Mouse (Mus musculus): Measurements from ENCODE around the gene Bex6.

Bex6 gene

GRCm38 (mm10) chr16:32179333-32179901 lies at the start of gene Bex6:
Bex6 (plus strand) TSS chr16:32179823.
- in situ Hi-C loops (cut with MboI, MseI), result no loop called here

DNA sequence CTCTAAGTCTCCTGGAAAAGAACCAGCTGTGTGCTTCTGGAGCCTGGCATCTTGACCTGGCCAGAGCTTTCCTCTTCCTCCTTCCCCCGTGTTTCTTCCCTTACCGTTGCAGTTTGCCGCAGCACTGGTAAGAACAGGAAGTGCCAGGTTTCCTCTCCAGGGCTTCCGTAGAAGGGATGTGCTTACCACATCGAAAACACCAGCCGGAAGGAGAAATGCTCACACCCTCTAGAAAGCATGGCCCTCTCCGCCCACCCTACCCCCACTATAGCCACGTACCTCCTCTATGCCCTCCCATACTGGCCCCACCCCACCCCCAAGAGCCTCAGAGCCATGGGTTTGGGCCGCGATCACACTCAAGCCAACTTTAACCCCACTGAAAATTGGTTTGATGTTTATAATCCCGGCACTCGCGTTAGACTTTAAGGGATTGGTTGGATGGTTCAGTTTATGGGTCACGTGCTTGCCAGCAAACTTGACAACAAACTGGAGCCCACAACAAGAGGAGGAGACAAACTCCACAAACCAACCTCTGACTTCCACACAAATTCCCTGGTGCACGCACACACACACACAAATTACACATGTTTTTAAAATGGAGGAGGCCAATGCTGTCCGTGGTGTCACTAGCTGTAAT lies 49.3 kb upstream of the Bex6 start:
- in situ Hi-C loops (cut with MboI, MseI), result no loop called here

DNA sequence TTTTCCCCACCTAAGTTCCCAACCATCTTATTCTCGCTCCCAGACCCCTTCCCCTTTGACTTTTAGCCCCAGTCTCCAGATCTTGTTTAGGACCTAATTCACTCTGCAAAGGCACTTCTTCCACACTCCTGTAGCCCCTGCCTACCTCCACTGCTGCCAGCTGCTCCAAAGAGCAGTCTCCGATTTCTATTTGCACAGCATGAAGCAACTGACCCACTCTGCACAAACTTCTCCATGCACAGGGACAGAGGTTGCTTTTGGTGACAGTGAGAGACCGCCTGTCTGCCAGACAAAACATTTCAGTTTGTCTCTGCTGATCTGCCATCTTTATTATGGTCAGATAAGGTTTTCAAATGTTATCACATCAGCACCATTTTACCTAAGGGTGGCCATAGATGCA lies 46.5 kb upstream of the Bex6 start:
- in situ Hi-C loops (cut with MboI, MseI), result no loop called here

DNA sequence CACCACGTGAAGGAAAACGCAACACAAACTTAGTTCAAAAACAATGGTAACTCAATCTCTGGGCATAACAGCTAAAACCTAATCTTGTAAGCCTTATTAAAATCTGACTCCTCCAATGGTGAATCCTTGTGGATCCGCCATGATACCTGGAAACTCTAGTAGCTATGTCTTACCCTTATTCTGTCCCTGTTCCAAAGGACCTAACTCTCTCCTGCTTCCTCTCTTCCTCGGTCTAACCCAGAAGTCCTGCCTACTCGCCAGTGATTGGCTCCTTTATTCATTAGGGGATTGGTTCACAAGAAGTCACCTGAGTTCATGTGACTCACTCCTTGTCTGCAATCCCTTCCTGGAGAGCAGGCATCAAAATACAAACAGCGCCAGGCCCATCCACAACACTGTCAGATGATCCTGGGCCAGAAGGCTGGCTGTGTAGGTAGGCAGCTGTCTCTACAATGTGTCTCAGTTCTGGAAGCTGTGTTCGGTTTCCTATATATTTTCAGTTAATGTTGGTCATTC lies 43.7 kb upstream of the Bex6 start:
- in situ Hi-C loops (cut with MboI, MseI), result no loop called here

DNA sequence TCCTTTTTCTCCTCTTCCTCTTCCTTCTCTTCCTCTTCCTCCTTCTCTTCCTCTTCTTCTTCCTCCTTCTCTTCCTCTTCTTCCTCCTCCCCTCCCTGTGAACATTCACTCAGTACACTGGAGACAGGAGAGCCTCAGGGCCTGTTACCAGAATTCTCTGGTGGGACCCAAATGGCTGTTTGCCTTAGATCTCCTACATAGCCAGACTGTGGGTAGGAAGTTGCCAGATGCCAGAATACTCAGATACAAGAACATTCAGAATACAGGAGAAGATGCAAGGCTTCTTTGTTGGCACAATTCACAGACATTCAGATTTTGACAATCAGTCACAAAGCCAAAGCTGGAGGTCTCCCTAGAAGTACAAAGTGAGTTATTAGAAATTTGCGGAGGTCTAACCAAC lies 40.7 kb upstream of the Bex6 start:
- in situ Hi-C loops (cut with MboI, MseI), result no loop called here

- in situ Hi-C loops (cut with MboI, MseI), result no loop called here
Measured at GRCm38 (mm10) chr16:32143766-32144165, 35.9 kb upstream of the Bex6 start.

- in situ Hi-C loops (cut with MboI, MseI), result no loop called here
Measured at GRCm38 (mm10) chr16:32144592-32144991, 35.0 kb upstream of the Bex6 start.

GRCm38 (mm10) chr16:32147589-32148207 lies 31.9 kb upstream of the Bex6 start:
- in situ Hi-C loops (cut with MboI, MseI), result no loop called here

- in situ Hi-C loops (cut with MboI, MseI), result no loop called here
Measured at GRCm38 (mm10) chr16:32153976-32154375, 25.6 kb upstream of the Bex6 start.

DNA sequence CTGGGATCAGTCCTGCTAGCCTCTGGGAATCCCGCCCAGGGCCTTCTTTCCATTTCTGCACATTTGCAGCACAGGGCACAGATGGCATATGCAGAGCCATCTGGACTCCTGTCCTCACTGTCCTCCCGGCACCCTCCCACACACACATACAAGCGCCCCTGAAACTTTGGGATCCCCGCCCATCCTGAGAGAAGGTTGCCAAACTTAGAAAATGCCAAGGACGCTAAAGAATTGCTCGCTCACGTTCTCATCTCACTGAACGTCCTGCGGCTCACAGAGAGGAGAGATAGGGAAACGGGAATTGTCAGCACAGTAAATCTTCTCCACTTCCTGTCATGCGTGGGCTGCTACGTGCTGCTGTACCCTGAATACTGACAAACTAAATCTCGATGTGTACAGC lies 25.2 kb upstream of the Bex6 start:
- in situ Hi-C loops (cut with MboI, MseI), result no loop called here

DNA sequence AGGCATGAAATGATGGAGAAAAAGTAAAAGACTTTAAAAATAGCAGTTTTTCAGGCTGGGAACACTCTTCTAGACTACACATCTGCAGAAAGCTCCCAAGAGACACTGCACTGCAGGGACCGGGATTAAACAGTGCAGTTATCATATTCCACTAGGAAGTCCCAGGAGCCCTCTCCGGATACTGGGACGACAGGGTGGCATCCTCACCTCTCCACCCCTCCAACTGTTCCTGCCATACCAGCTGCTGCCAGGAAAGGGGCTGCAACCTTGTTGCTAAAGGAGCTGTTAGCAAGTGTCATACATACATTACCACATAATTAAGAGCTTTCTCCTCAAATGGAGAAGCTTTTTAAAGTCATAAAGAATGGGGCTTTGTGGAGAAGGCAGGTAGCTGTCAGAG lies 22.9 kb upstream of the Bex6 start:
- in situ Hi-C loops (cut with MboI, MseI), result no loop called here

DNA sequence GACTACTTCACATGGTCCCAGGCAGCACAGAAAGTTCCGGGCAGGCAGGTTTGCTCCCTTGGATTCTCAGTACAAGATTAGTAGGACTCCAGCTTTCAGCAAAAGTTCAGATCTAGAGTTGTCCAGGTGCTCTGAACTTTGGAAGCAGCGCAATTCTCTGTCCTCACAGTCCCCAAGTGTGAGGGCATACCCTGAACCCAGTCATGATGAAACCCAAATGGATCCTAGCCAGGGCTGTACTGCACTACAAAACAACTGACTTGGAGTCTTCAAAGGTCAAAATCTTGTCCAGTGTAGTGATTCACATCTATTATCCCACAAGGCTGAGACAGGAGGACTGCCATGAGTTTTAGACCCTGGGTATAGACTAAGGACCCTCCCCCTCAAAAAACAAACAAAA lies 22.3 kb upstream of the Bex6 start:
- in situ Hi-C loops (cut with MboI, MseI), result no loop called here

GRCm38 (mm10) chr16:32158966-32159365 lies 20.7 kb upstream of the Bex6 start:
- in situ Hi-C loops (cut with MboI, MseI), result no loop called here

GRCm38 (mm10) chr16:32160742-32161323 lies 18.8 kb upstream of the Bex6 start:
- in situ Hi-C loops (cut with MboI, MseI), result loop anchor here (5.0 kb wide), 1 partner anchor 49 kb away; no protein-coding TSS in a partner anchor

DNA sequence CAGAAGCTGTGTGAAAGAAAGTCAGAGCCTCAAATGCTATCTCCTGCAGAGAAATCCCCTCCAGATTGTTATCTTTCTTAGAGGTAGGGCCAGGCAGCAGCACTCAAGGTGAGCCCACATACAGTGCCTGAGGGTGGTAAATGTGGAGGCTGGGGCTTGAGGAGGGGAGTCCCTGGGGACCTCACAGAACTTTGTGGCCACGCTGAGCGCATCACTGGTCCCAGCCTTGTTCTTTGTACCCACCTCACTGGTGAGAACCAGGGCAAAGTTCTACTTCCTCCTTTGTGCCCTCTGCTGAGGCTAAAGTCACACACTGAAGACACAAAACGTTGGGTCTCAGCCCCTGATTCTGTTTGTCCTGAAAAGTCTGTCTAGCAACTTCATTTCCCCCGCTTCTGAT lies 16.2 kb upstream of the Bex6 start:
- in situ Hi-C loops (cut with MboI, MseI), result loop anchor here (5.0 kb wide), 1 partner anchor 51 kb away; no protein-coding TSS in a partner anchor

- in situ Hi-C loops (cut with MboI, MseI), result loop anchor here (5.0 kb wide), 1 partner anchor 52 kb away; no protein-coding TSS in a partner anchor
Measured at GRCm38 (mm10) chr16:32163891-32164290, 15.7 kb upstream of the Bex6 start.

DNA sequence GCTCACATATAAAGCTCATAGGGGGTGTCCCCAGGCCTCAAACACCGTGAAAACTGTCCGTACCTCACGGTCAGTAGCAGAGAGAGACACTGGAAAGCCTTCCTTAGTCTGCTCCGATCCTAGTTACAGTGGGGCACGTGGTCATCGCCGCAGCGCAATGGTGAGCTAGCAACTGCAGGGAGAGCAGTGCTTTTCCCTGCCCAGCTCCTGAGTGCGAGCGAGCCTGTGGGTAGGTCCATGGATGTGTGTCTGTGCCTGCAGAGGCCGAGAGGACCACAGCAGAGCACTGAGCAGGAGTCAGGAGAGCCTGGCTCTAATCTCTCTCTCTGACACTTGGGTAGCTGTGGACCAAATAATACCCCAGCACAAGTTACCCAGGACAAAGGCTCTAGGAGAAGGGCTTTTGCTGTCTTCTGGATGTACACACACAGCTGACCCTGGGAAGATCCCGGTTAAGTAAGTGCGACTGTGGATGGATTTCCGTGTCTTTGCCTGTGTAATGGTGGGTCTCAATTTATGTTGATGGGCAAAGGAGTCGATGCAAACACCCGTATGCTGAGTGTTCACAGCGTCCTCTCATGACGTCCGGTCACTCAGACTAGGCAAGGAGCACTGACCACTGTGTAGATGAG lies 15.1 kb upstream of the Bex6 start:
- in situ Hi-C loops (cut with MboI, MseI), result loop anchor here (5.0 kb wide), 1 partner anchor 52 kb away; no protein-coding TSS in a partner anchor

DNA sequence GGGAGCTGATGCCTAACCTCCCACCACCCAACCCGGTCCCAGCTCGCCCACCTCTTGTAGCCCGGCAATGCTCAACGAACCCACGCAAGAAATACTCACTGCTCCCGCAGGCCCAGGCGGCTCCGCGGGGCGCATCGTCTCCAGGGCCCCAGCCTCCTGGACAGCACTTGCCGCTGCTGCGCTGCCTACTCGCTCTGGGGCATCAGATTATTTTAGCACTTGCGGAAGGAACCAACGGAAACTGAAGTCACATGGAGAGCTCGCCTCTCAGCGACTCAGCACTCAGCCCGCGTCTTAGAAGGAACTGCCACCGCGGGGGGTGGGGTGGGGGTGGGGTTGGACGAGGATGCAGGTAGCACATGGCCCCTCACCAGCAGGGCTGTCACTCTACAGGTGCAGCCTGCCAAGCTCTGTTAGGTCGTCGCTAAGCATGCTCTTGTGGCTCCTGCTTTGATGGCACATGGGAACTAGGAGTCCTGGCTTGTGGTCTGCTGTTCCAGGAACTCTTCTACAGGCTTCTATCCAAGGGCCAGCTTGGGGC lies 14.3 kb upstream of the Bex6 start, which contains the start of gene Nrros:
TSS of gene Nrros (minus strand) at position 314 of the 541 bp plus-strand sequence.
- in situ Hi-C loops (cut with MboI, MseI), result no loop called here

GRCm38 (mm10) chr16:32167819-32168545 lies 11.6 kb upstream of the Bex6 start:
- in situ Hi-C loops (cut with MboI, MseI), result no loop called here

DNA sequence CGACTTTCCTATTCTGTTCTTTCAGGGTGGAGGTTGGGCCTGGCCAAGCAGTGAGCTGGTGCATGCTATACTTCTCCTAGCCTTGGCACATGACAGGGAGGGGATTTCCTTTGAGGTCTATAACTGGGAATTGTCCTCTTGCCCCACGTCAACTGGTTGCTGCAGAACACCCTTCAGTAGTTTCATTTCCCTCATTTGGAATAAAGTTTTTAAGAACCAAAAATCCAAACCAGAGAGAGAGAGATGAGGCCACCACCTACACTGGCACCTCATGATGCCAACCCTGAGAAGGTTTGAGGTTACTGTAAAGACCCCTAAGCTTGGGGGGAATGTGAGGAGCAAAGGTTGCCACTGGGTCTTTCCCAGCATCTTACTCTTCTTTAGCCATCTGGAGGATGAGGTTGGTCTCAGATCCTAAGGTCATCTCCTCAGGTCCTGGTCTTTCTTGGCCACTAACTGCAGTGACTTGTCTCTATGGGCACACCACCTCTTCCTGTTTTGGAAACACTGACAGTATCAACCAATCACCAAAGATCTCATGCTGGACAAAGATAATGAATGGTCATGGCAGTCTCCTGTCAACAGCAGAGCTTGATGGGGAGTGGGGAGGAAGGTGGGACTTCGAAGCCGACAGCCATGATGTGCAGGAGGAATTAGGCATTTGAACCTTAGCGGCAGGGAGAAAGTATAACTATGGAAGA lies 8.4 kb upstream of the Bex6 start:
- in situ Hi-C loops (cut with MboI, MseI), result no loop called here

All from regulatory T cell (primary cell).